ENCODE assay signal across 27 mouse cellular contexts in genomic region chr9:105033641-105034040, GRCm38 (mm10).
"Had no signal": no experiment of that assay in that cellular context is flagged by ENCODE, and none has a peak within 500 bp of the region (broad histone marks: within the 10 kb centered on the region; RNA-seq: fewer than 3 reads in every experiment).

No protein-coding gene starts in this region.

- ATAC-seq: forebrain, embryonic 13.5 days; forebrain, embryonic 14.5 days; forebrain, embryonic 15.5 days; forebrain, embryonic 16.5 days; forebrain, postnatal 0 days had no signal

- H3K4me1 ChIP-seq: embryonic facial prominence, embryonic 10.5 days; embryonic facial prominence, embryonic 12.5 days; embryonic facial prominence, embryonic 13.5 days; embryonic facial prominence, embryonic 15.5 days; forebrain, embryonic 10.5 days; forebrain, embryonic 12.5 days; forebrain, embryonic 13.5 days; forebrain, embryonic 15.5 days had no signal

- H3K27ac ChIP-seq: embryonic facial prominence, embryonic 10.5 days; embryonic facial prominence, embryonic 12.5 days; embryonic facial prominence, embryonic 13.5 days; embryonic facial prominence, embryonic 15.5 days; forebrain, embryonic 10.5 days; forebrain, embryonic 12.5 days; forebrain, embryonic 13.5 days; forebrain, embryonic 15.5 days; gastrocnemius, adult 2 months; heart, adult 2 months had no signal

- H3K27me3 ChIP-seq: embryonic facial prominence, embryonic 12.5 days; embryonic facial prominence, embryonic 13.5 days; embryonic facial prominence, embryonic 15.5 days; forebrain, embryonic 12.5 days; forebrain, embryonic 13.5 days; forebrain, embryonic 15.5 days had no signal

- H3K4me3 ChIP-seq: embryonic facial prominence, embryonic 10.5 days; embryonic facial prominence, embryonic 12.5 days; embryonic facial prominence, embryonic 13.5 days; embryonic facial prominence, embryonic 15.5 days; erythroblast, embryonic 14.5 days; forebrain, embryonic 10.5 days; forebrain, embryonic 12.5 days; forebrain, embryonic 13.5 days; forebrain, embryonic 15.5 days; gastrocnemius, adult 2 months; heart, adult 2 months had no signal

- H3K36me3 ChIP-seq: embryonic facial prominence, embryonic 10.5 days; embryonic facial prominence, embryonic 12.5 days; embryonic facial prominence, embryonic 13.5 days; embryonic facial prominence, embryonic 15.5 days; forebrain, embryonic 10.5 days; forebrain, embryonic 12.5 days; forebrain, embryonic 15.5 days had no signal

- DNase-seq: cerebellum, adult 2 months; cerebellum, adult 8-10 months; cerebellum, adult 9-10 months; cerebellum, adult 9-11 months; cerebellum, postnatal 10 days; cerebellum, postnatal 14 days; cerebellum, postnatal 25 days; cerebellum, postnatal 36 days; embryo, embryonic 11 days; forebrain, postnatal 0 days; gastrocnemius, adult 2 months; gastrocnemius, postnatal 10 days; gastrocnemius, postnatal 14 days; gastrocnemius, postnatal 25 days; gastrocnemius, postnatal 36 days had no signal

- H3K4me2 ChIP-seq: embryonic facial prominence, embryonic 12.5 days; embryonic facial prominence, embryonic 13.5 days; embryonic facial prominence, embryonic 15.5 days; forebrain, embryonic 12.5 days; forebrain, embryonic 13.5 days; forebrain, embryonic 15.5 days had no signal

- H3K9me3 ChIP-seq: embryonic facial prominence, embryonic 10.5 days; embryonic facial prominence, embryonic 12.5 days; embryonic facial prominence, embryonic 13.5 days; embryonic facial prominence, embryonic 15.5 days; forebrain, embryonic 10.5 days; forebrain, embryonic 12.5 days; forebrain, embryonic 13.5 days; forebrain, embryonic 15.5 days had no signal

- H3K9ac ChIP-seq: embryonic facial prominence, embryonic 12.5 days; embryonic facial prominence, embryonic 13.5 days; embryonic facial prominence, embryonic 15.5 days; forebrain, embryonic 12.5 days; forebrain, embryonic 13.5 days; forebrain, embryonic 15.5 days; forebrain, postnatal 0 days had no signal
